In the genomic region with DNA sequence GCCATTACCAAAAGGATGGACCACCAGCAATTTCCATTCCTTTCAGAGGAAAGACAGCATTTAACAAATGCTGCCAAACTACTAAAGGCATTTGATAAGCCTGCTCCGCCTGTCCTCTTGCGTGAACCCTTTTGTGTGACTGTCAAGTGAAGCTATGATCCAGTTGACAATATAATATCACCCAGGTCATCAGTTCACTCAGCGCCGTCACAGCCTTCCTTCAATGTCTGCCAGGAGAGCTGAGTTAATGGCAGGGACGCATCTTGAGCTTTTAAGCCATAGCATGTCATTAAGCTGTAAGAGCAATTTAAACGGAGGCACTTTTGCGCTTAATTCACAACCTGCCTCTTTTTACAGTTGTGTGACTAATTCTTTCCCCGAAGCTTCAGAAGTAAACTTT, we compare ENCODE assay signal across 18 mouse cellular contexts.
DNase-seq lines count a peak whose midpoint lies in the region; ATAC-seq and TF ChIP-seq lines count a peak whose summit lies in the region.
"Had no signal": no experiment of that assay in that cellular context is flagged by ENCODE, and none has a peak within 500 bp of the region (broad histone marks: within the 10 kb centered on the region; RNA-seq: fewer than 3 reads in every experiment).

No protein-coding gene starts in this region.

- no peak for TF ChIP-seq CTCF in forebrain, postnatal 0 days (IDR thresholded peaks at IDR 0.05; ENCODE audit: low read depth)
- no peak for TF ChIP-seq CTCF in brain, embryonic 14.5 days (IDR thresholded peaks at IDR 0.05; ENCODE audit: borderline replicate concordance, extremely low read depth, insufficient read depth, insufficient read length)

- TF ChIP-seq POLR2A in brain, embryonic 14.5 days (IDR thresholded peaks at IDR 0.05; ENCODE audit: borderline replicate concordance, extremely low read depth, insufficient read depth, insufficient read length, poor library complexity, severe bottlenecking), result no peak

- H3K4me1 ChIP-seq in forebrain, embryonic 14.5 days (ENCODE audit: control insufficient read depth, insufficient read depth, low read length), result no peaks in the 10 kb centered on the region
- no peaks in the 10 kb centered on the region for H3K4me1 ChIP-seq in forebrain, embryonic 15.5 days
- H3K4me1 ChIP-seq in forebrain, postnatal 0 days (ENCODE audit: insufficient read depth), result no peaks in the 10 kb centered on the region
- no peaks in the 10 kb centered on the region; the same call in 1 of the 2 replicates for H3K4me1 ChIP-seq in forebrain, embryonic 11.5 days (replicated peaks; ENCODE audit: control insufficient read depth, insufficient read depth, low read length)
- H3K4me1 ChIP-seq: embryonic facial prominence, embryonic 10.5 days; embryonic facial prominence, embryonic 12.5 days had no signal

- H3K36me3 ChIP-seq in forebrain, embryonic 14.5 days (ENCODE audit: control insufficient read depth, insufficient read depth, low read length), result 0 out of 2 replicates have a peak, but pooled peaks cover 3% of the 10 kb centered on the region
- no peaks in the 10 kb centered on the region for H3K36me3 ChIP-seq in forebrain, embryonic 15.5 days
- H3K36me3 ChIP-seq in forebrain, postnatal 0 days (ENCODE audit: insufficient read depth), result no peaks in the 10 kb centered on the region
- no peaks in the 10 kb centered on the region for H3K36me3 ChIP-seq in forebrain, embryonic 11.5 days (ENCODE audit: control insufficient read depth, insufficient read depth, low read length)

- DNase-seq in forebrain, embryonic 14.5 days (ENCODE audit: low spot score), result peak; percentile 50
- DNase-seq in forebrain, postnatal 0 days, result no peak
- DNase-seq in forebrain, embryonic 11.5 days (ENCODE audit: low spot score), result no peak
- peak; percentile 69 for DNase-seq in brain, embryonic 14.5 days (ENCODE audit: low read depth)
- DNase-seq in large intestine, adult 2 months (ENCODE audit: low read depth, low spot score), result peak; percentile 44
- no peak for DNase-seq in cerebellum, postnatal 4 days (ENCODE audit: low spot score in 2 of 2)
- DNase-seq: adrenal gland, adult 2 months; adrenal gland, postnatal 10 days; adrenal gland, postnatal 25 days; cerebellum, adult 11 months; cerebellum, adult 18-20 months; cerebellum, adult 8-10 months; cerebellum, adult 9-11 months; cerebellum, postnatal 14 days; cerebellum, postnatal 36 days had no signal

- no peaks in the 10 kb centered on the region for H3K9me3 ChIP-seq in forebrain, embryonic 14.5 days (replicated peaks; ENCODE audit: control insufficient read depth, low read length)
- no peaks in the 10 kb centered on the region for H3K9me3 ChIP-seq in forebrain, embryonic 15.5 days
- no peaks in the 10 kb centered on the region for H3K9me3 ChIP-seq in forebrain, postnatal 0 days (ENCODE audit: low read length)
- H3K9me3 ChIP-seq in forebrain, embryonic 11.5 days (ENCODE audit: control insufficient read depth, low read length), result no peaks in the 10 kb centered on the region
- H3K9me3 ChIP-seq: embryonic facial prominence, embryonic 10.5 days; embryonic facial prominence, embryonic 12.5 days had no signal

- H3K27me3 ChIP-seq in forebrain, embryonic 14.5 days (replicated peaks; ENCODE audit: control insufficient read depth, insufficient read depth, low read length), result no peaks in the 10 kb centered on the region
- H3K27me3 ChIP-seq in forebrain, embryonic 15.5 days, result no peaks in the 10 kb centered on the region
- H3K27me3 ChIP-seq in forebrain, postnatal 0 days (ENCODE audit: insufficient read depth, low read length), result no peaks in the 10 kb centered on the region
- no peaks in the 10 kb centered on the region for H3K27me3 ChIP-seq in forebrain, embryonic 11.5 days (ENCODE audit: control insufficient read depth, insufficient read depth, low read length)
- H3K27me3 ChIP-seq: embryonic facial prominence, embryonic 12.5 days had no signal

- no peak overlapping the region for H3K4me2 ChIP-seq in forebrain, embryonic 14.5 days (ENCODE audit: low read length)
- H3K4me2 ChIP-seq in forebrain, embryonic 15.5 days (replicated peaks), result no peak overlapping the region
- no peak overlapping the region for H3K4me2 ChIP-seq in forebrain, postnatal 0 days (ENCODE audit: low read depth)
- no peak overlapping the region for H3K4me2 ChIP-seq in forebrain, embryonic 11.5 days (ENCODE audit: low read depth, low read length, severe bottlenecking)
- H3K4me2 ChIP-seq: embryonic facial prominence, embryonic 12.5 days had no signal

- H3K4me3 ChIP-seq in forebrain, embryonic 14.5 days (ENCODE audit: low read depth, low read length), result no peak overlapping the region
- H3K4me3 ChIP-seq in forebrain, embryonic 15.5 days, result no peak overlapping the region
- H3K4me3 ChIP-seq in forebrain, postnatal 0 days (ENCODE audit: low read depth, low read length), result no peak overlapping the region
- no peak overlapping the region for H3K4me3 ChIP-seq in forebrain, embryonic 11.5 days (ENCODE audit: low read depth, low read length)
- H3K4me3 ChIP-seq: embryonic facial prominence, embryonic 10.5 days; embryonic facial prominence, embryonic 12.5 days had no signal

- H3K27ac ChIP-seq in forebrain, embryonic 14.5 days (ENCODE audit: low read depth, low read length), result no peak overlapping the region
- no peak overlapping the region for H3K27ac ChIP-seq in forebrain, embryonic 15.5 days (replicated peaks)
- H3K27ac ChIP-seq in forebrain, postnatal 0 days (ENCODE audit: low read depth, low read length), result no peak overlapping the region
- H3K27ac ChIP-seq in forebrain, embryonic 11.5 days (ENCODE audit: low read depth, low read length), result no peak overlapping the region
- H3K27ac ChIP-seq: embryonic facial prominence, embryonic 10.5 days; embryonic facial prominence, embryonic 12.5 days had no signal

- WGBS in forebrain, embryonic 14.5 days, result 80% methylated on average over 8 of the region's 8 CpGs
- 71% methylated on average over 8 of the region's 8 CpGs for WGBS in forebrain, embryonic 15.5 days
- 75% methylated on average over 8 of the region's 8 CpGs for WGBS in forebrain, postnatal 0 days
- WGBS in forebrain, embryonic 11.5 days, result 87% methylated on average over 8 of the region's 8 CpGs
- 39% methylated on average over 8 of the region's 8 CpGs for WGBS in large intestine, adult 2 months

- no peak overlapping the region for H3K9ac ChIP-seq in forebrain, embryonic 14.5 days (ENCODE audit: low read length)
- H3K9ac ChIP-seq in forebrain, embryonic 15.5 days (replicated peaks), result no peak overlapping the region
- no peak overlapping the region for H3K9ac ChIP-seq in forebrain, postnatal 0 days
- no peak overlapping the region for H3K9ac ChIP-seq in forebrain, embryonic 11.5 days (ENCODE audit: low read length)
- H3K9ac ChIP-seq: embryonic facial prominence, embryonic 12.5 days had no signal

- ATAC-seq in forebrain, embryonic 14.5 days, result no peak
- ATAC-seq in forebrain, embryonic 15.5 days (replicated peaks), result no peak
- ATAC-seq in forebrain, postnatal 0 days, result peak; percentile 54; the same call in 1 of the 2 replicates
- ATAC-seq in forebrain, embryonic 11.5 days (replicated peaks; ENCODE audit: low FRiP score), result no peak

Comparison
In these comparisons a context has a peak if more than half of its experiments do, and no peak if none do; other contexts are left out.
1. DNase-seq: peak in forebrain, embryonic 14.5 days (single experiment), brain, embryonic 14.5 days (single experiment) and large intestine, adult 2 months (single experiment); none in forebrain, postnatal 0 days (single experiment), forebrain, embryonic 11.5 days (single experiment) and cerebellum, postnatal 4 days (0 of 2).